23 mouse cellular contexts compared by ENCODE assay signal in the genomic region with DNA sequence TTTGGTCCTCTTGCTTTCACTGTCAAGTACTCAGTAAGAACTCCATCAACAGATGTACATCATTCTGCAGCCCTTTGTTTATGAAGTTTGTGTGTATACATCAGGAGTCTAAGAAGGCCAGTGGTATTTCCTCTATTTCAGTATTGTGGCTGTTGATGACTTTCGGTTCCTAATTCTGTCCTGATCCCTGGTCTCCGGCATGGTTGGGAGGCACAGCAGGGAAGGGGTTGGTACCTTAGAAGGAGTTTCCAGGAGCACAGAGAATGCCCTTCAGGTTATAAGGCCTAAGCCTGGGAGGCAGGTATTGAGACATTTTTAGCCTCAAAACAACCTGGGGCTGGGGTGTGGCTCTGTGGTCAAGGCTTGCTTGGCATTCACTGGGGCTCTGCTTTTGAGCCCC. TPM values are rescaled to one million over a fixed set of nuclear protein-coding genes. Genes with fewer than 3 reads are reported as not detected.
DNase-seq lines count a peak whose midpoint lies in the region; ATAC-seq lines count a peak whose summit lies in the region.
"Had no signal": no experiment of that assay in that cellular context is flagged by ENCODE, and none has a peak within 500 bp of the region (broad histone marks: within the 10 kb centered on the region; RNA-seq: fewer than 3 reads in every experiment).

No protein-coding gene starts in this region.

- peaks cover 16% of the 10 kb centered on the region for H3K36me3 ChIP-seq in embryonic facial prominence, embryonic 14.5 days (ENCODE audit: control insufficient read depth, insufficient read depth, low read length)
- peaks cover 42% of the 10 kb centered on the region for H3K36me3 ChIP-seq in embryonic facial prominence, embryonic 10.5 days (replicated peaks)
- no peaks in the 10 kb centered on the region for H3K36me3 ChIP-seq in limb, embryonic 11.5 days (ENCODE audit: control insufficient read depth, insufficient read depth, low read length)
- H3K36me3 ChIP-seq in limb, embryonic 10.5 days = peaks cover 40% of the 10 kb centered on the region
- peaks cover 13% of the 10 kb centered on the region; the same call in 1 of the 2 replicates for H3K36me3 ChIP-seq in hindbrain, embryonic 12.5 days

- DNase-seq in embryonic facial prominence, embryonic 14.5 days (ENCODE audit: low spot score) = no peak
- no peak for DNase-seq in embryonic facial prominence, embryonic 10.5 days (ENCODE audit: low spot score)
- DNase-seq in limb, embryonic 11.5 days (ENCODE audit: low spot score) = no peak
- no peak for DNase-seq in limb, embryonic 10.5 days (ENCODE audit: low spot score)
- no peak for DNase-seq in urinary bladder, postnatal 4 days (ENCODE audit: low spot score in 2 of 2)
- DNase-seq: cerebellum, adult 18-20 months; cerebellum, postnatal 14 days; embryo, embryonic 11 days; forebrain, postnatal 0 days; midbrain, embryonic 14.5 days; retina, postnatal 1 day; thymus, postnatal 25 days had no signal

- H3K4me1 ChIP-seq in embryonic facial prominence, embryonic 14.5 days (ENCODE audit: control insufficient read depth, insufficient read depth, low read length) = no peaks in the 10 kb centered on the region
- H3K4me1 ChIP-seq in embryonic facial prominence, embryonic 10.5 days = peaks cover 7% of the 10 kb centered on the region
- H3K4me1 ChIP-seq in limb, embryonic 11.5 days (ENCODE audit: control insufficient read depth, insufficient read depth, low read length) = no peaks in the 10 kb centered on the region
- peaks cover 7% of the 10 kb centered on the region for H3K4me1 ChIP-seq in limb, embryonic 10.5 days
- no peaks in the 10 kb centered on the region for H3K4me1 ChIP-seq in hindbrain, embryonic 12.5 days
- H3K4me1 ChIP-seq: limb, embryonic 13.5 days; neural tube, embryonic 12.5 days had no signal

- no peak overlapping the region for H3K4me2 ChIP-seq in embryonic facial prominence, embryonic 14.5 days (ENCODE audit: low read depth, low read length)
- no peak overlapping the region for H3K4me2 ChIP-seq in limb, embryonic 11.5 days (ENCODE audit: low read depth, severe bottlenecking)
- no peak overlapping the region for H3K4me2 ChIP-seq in hindbrain, embryonic 12.5 days (replicated peaks)
- H3K4me2 ChIP-seq: intestine, embryonic 15.5 days; limb, embryonic 13.5 days; neural tube, embryonic 12.5 days had no signal

- H3K9me3 ChIP-seq in embryonic facial prominence, embryonic 14.5 days (ENCODE audit: control insufficient read depth, low read length) = no peaks in the 10 kb centered on the region; the same call in 1 of the 2 replicates
- peaks cover 3% of the 10 kb centered on the region; the same call in 1 of the 2 replicates for H3K9me3 ChIP-seq in embryonic facial prominence, embryonic 10.5 days
- 0 out of 2 replicates have a peak, but pooled peaks cover 2% of the 10 kb centered on the region for H3K9me3 ChIP-seq in limb, embryonic 11.5 days (ENCODE audit: control insufficient read depth, low read length)
- H3K9me3 ChIP-seq in limb, embryonic 10.5 days (replicated peaks) = no peaks in the 10 kb centered on the region
- H3K9me3 ChIP-seq in hindbrain, embryonic 12.5 days (replicated peaks) = 0 out of 2 replicates have a peak, but pooled peaks cover 3% of the 10 kb centered on the region
- H3K9me3 ChIP-seq: heart, embryonic 10.5 days; intestine, embryonic 15.5 days; limb, embryonic 13.5 days; neural tube, embryonic 12.5 days had no signal

- no peak for ATAC-seq in embryonic facial prominence, embryonic 14.5 days (ENCODE audit: low read depth)
- no peak for ATAC-seq in limb, embryonic 11.5 days (ENCODE audit: insufficient number of reproducible peaks, low FRiP score, low TSS enrichment, low read depth)
- ATAC-seq in common myeloid progenitor, adult 5-6 weeks (replicated peaks; ENCODE audit: low read depth, poor library complexity, severe bottlenecking) = peak; percentile 60
- ATAC-seq in megakaryocyte progenitor cell, adult 5-6 weeks (replicated peaks; ENCODE audit: poor library complexity) = peak; percentile 75
- ATAC-seq in hindbrain, embryonic 12.5 days (ENCODE audit: low FRiP score) = no peak
- ATAC-seq: CD4-positive, CD25-positive, alpha-beta regulatory T cell, adult 4 months; forebrain, postnatal 0 days; hindbrain, embryonic 16.5 days; intestine, embryonic 15.5 days; lung, postnatal 0 days had no signal

- 0 out of 2 replicates have a peak overlapping the region, but pooled peaks have one; percentile 5 for H3K27ac ChIP-seq in embryonic facial prominence, embryonic 14.5 days (replicated peaks; ENCODE audit: low read depth, low read length)
- H3K27ac ChIP-seq in embryonic facial prominence, embryonic 10.5 days (replicated peaks) = no peak overlapping the region
- peak overlapping the region; percentile 3; the same call in 1 of the 2 replicates for H3K27ac ChIP-seq in limb, embryonic 11.5 days (replicated peaks; ENCODE audit: low read depth, low read length)
- no peak overlapping the region for H3K27ac ChIP-seq in limb, embryonic 10.5 days
- no peak overlapping the region for H3K27ac ChIP-seq in hindbrain, embryonic 12.5 days
- H3K27ac ChIP-seq: heart, embryonic 10.5 days; intestine, embryonic 15.5 days; limb, embryonic 13.5 days; liver, embryonic 14.5 days; neural tube, embryonic 12.5 days had no signal

- H3K4me3 ChIP-seq in embryonic facial prominence, embryonic 14.5 days (ENCODE audit: low read depth, low read length) = no peak overlapping the region
- no peak overlapping the region for H3K4me3 ChIP-seq in embryonic facial prominence, embryonic 10.5 days
- H3K4me3 ChIP-seq in limb, embryonic 11.5 days (ENCODE audit: low read depth, low read length) = no peak overlapping the region
- no peak overlapping the region for H3K4me3 ChIP-seq in limb, embryonic 10.5 days
- no peak overlapping the region for H3K4me3 ChIP-seq in hindbrain, embryonic 12.5 days
- H3K4me3 ChIP-seq: heart, embryonic 10.5 days; intestine, embryonic 15.5 days; limb, embryonic 13.5 days; neural tube, embryonic 12.5 days had no signal

- H3K9ac ChIP-seq in embryonic facial prominence, embryonic 14.5 days (ENCODE audit: low read depth, low read length) = no peak overlapping the region
- no peak overlapping the region for H3K9ac ChIP-seq in limb, embryonic 11.5 days (ENCODE audit: low read length)
- no peak overlapping the region for H3K9ac ChIP-seq in hindbrain, embryonic 12.5 days
- H3K9ac ChIP-seq: forebrain, postnatal 0 days; intestine, embryonic 15.5 days; limb, embryonic 13.5 days; liver, embryonic 14.5 days; neural tube, embryonic 12.5 days had no signal

- WGBS in embryonic facial prominence, embryonic 14.5 days = 83% methylated on average over 2 of the region's 2 CpGs
- WGBS in embryonic facial prominence, embryonic 10.5 days = 83% methylated on average over 2 of the region's 2 CpGs
- WGBS in limb, embryonic 11.5 days = 88% methylated on average over 2 of the region's 2 CpGs
- 90% methylated on average over 2 of the region's 2 CpGs for WGBS in limb, embryonic 10.5 days
- WGBS in hindbrain, embryonic 12.5 days = 86% methylated on average over 2 of the region's 2 CpGs

- H3K27me3 ChIP-seq in embryonic facial prominence, embryonic 14.5 days (replicated peaks; ENCODE audit: control insufficient read depth, insufficient read depth, low read length) = no peaks in the 10 kb centered on the region
- H3K27me3 ChIP-seq in embryonic facial prominence, embryonic 10.5 days (replicated peaks; ENCODE audit: low read depth, poor library complexity, severe bottlenecking) = no peaks in the 10 kb centered on the region
- H3K27me3 ChIP-seq in limb, embryonic 11.5 days (ENCODE audit: control insufficient read depth, insufficient read depth, low read length) = no peaks in the 10 kb centered on the region
- H3K27me3 ChIP-seq in limb, embryonic 10.5 days (ENCODE audit: low read depth, poor library complexity, severe bottlenecking) = no peaks in the 10 kb centered on the region
- no peaks in the 10 kb centered on the region for H3K27me3 ChIP-seq in hindbrain, embryonic 12.5 days
- H3K27me3 ChIP-seq: intestine, embryonic 15.5 days; limb, embryonic 13.5 days; neural tube, embryonic 12.5 days had no signal

RNA-seq across cellular contexts. Expression of gene Nxnl2, which starts 9.2 kb away (rescaled TPM):
- polyA plus RNA-seq in embryonic facial prominence, embryonic 14.5 days (2014; fragmentation: Nextera tagmentation; extraction: Ambion mirVana) = 1.6 and 2.4 TPM in 2 replicates
- 0.33 and 0.67 TPM in 2 replicates for polyA plus RNA-seq in embryonic facial prominence, embryonic 10.5 days (2016; fragmentation: Nextera tagmentation; extraction: Ambion mirVana)
- polyA plus RNA-seq in limb, embryonic 11.5 days (2014; fragmentation: Nextera tagmentation; extraction: Ambion mirVana) = 3.9 and 4.4 TPM in 2 replicates
- 0.75 and 2.0 TPM in 2 replicates for polyA plus RNA-seq in limb, embryonic 10.5 days (2016; fragmentation: Nextera tagmentation; extraction: Ambion mirVana)
- not detected in 2 replicates for total RNA-seq in common myeloid progenitor, adult 5-6 weeks (2017)
- not detected in 2 replicates for total RNA-seq in megakaryocyte progenitor cell, adult 5-6 weeks (2015)
- total RNA-seq in megakaryocyte progenitor cell, adult 5-6 weeks (2017) = not detected in 2 replicates
- 2.0 and 2.5 TPM in 2 replicates for polyA plus RNA-seq in hindbrain, embryonic 12.5 days (2016; fragmentation: Nextera tagmentation; extraction: Ambion mirVana)

Comparison
In these comparisons a context has a peak if more than half of its experiments do, and no peak if none do; other contexts are left out.
1. H3K27ac ChIP-seq: peak in embryonic facial prominence, embryonic 14.5 days (single experiment) and limb, embryonic 11.5 days (single experiment); none in embryonic facial prominence, embryonic 10.5 days (single experiment), limb, embryonic 10.5 days (single experiment) and hindbrain, embryonic 12.5 days (single experiment).
2. ATAC-seq: peak in common myeloid progenitor, adult 5-6 weeks (single experiment) and megakaryocyte progenitor cell, adult 5-6 weeks (single experiment); none in embryonic facial prominence, embryonic 14.5 days (single experiment), limb, embryonic 11.5 days (single experiment) and hindbrain, embryonic 12.5 days (single experiment).